Mouse (Mus musculus) heart, postnatal 14 days (tissue): Measurements from ENCODE around the gene Ak3. TPM values are rescaled to one million over a fixed set of nuclear protein-coding genes. Genes with fewer than 3 reads are reported as not detected.

Experiments
- DNase-seq, 2 experiments: peaks; one replicate each; pipeline ENCODE4 v3.0.0; 2021 to 2022
- intact Hi-C: fragments of 180-260 bp; cut with DNase I; formaldehyde crosslinking; loops from one replicate; pipeline ENCODE4 v1.15.1; 2025
- long read RNA-seq, 2 experiments: library from polyadenylated mRNA; stranded (forward); transcript quantifications; one replicate each; pipeline ENCODE4 v2.0.0; 2021
- total RNA-seq, 2 experiments: library from RNA; stranded (reverse); gene quantifications; 2 replicates each; pipeline ENCODE4 v1.2.3; 2021

The Ak3 gene
- 10 to 100 TPM; 86.6 to 88.6 TPM for total RNA-seq
- long read RNA-seq, experiment 1, transcript Ak3-201 (5 exons, 2,809 nt): major isoform, 111 of 119 reads
- long read RNA-seq, experiment 1, partial matches to known transcripts: 3 of 119 reads
- long read RNA-seq, experiment 1, other reads (novel, unspliced or antisense): 5 of 119 reads
- long read RNA-seq, experiment 2, transcript Ak3-201 (5 exons, 2,809 nt): major isoform, 98 of 107 reads
- long read RNA-seq, experiment 2, partial matches to known transcripts: 4 of 107 reads
- long read RNA-seq, experiment 2, other reads (novel, unspliced or antisense): 5 of 107 reads

DNA sequence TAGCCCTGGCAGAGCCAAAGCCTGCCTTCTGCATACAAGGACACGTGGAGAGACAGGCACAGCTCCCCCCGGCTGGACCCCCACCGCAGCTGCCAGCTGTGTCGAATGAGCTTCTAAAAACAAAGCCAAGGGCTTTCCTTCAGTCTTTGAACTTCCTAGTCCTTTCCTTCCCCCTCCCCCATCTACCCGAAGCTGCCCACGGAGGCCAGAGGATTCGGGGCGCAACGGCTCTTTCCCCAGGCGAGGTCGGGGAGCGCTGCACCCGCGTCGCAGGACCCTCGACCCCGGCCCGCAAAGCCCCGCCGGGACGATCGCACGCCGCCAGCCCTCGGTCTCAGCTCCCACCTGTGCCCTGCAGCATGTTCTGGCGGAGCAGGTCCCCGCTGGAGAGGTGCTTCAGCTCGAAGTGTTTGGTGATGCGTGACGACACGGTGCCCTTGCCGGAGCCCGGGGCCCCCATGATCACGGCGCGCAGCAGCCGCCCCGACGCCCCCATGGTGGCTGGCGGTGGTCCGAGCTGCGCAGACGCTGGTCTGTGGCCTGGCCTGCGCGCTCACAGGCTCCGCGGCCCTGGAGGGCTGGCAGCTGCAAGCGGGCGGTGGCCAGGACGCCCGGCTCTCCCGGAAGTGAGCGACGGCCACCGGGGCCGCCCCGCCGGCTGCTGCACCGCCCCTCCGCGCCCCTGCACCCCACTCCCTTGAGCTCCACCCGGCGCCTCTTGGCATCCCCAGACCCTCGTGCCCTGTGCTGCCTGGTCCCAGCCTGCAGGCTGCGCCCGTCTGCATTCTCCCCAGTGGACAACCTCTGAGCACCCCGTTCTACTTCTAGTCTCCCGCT lies at the start of gene Ak3:
Ak3 (minus strand) TSS at position 628 of the 837 bp plus-strand sequence.
- DNase-seq: peak; percentile 85 to 86
- intact Hi-C loops: loop anchor here (5.0 kb wide), 1 partner anchor 55 kb away; the partner anchor contains the start of gene Cdc37l1

- intact Hi-C loops: no loop called here
- DNase-seq: no peak
Measured at GRCm38 (mm10) chr19:29092194-29092593, 44.4 kb upstream of the Ak3 start.

GRCm38 (mm10) chr19:29088628-29089027 lies 40.9 kb upstream of the Ak3 start:
- intact Hi-C loops: no loop called here
- DNase-seq: no peak

- intact Hi-C loops: no loop called here
- DNase-seq: peak; percentile 37 to 62
Measured at GRCm38 (mm10) chr19:29074802-29075201, 27.0 kb upstream of the Ak3 start.

GRCm38 (mm10) chr19:29069195-29069594 lies 21.4 kb upstream of the Ak3 start:
- no peak for DNase-seq
- intact Hi-C loops: loop anchor here (5.0 kb wide), 2 partner anchors 33 to 133 kb away; partner anchors contain the start of gene Rcl1

DNA sequence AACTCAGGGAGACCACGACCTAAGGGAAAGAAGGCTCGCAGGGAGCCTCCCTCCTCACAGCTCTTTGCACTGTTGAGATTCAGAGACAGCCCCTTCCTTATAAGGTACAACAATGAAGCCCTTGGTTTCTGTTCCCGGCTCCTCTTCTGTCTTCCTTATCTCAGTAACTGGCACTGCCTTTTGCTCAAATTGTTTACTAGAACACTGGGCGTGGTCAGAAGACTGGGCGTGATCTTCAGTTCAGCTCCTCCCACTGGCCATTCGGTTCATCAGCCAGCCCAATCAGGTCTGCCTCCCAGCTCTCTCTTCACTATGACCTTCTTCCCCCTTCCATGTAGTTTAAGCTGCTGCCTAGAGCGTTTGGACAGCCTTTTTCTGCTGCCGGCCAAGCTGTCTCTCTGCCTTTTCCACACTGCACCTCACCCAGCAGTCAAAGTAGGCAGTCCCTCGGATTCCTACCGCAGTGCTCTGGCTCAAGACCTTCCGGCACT lies 19.3 kb upstream of the Ak3 start:
- peak; percentile 69 to 78 for DNase-seq
- intact Hi-C loops: loop anchor here (5.0 kb wide), 2 partner anchors 35 to 135 kb away; partner anchors contain the start of gene Rcl1

DNA sequence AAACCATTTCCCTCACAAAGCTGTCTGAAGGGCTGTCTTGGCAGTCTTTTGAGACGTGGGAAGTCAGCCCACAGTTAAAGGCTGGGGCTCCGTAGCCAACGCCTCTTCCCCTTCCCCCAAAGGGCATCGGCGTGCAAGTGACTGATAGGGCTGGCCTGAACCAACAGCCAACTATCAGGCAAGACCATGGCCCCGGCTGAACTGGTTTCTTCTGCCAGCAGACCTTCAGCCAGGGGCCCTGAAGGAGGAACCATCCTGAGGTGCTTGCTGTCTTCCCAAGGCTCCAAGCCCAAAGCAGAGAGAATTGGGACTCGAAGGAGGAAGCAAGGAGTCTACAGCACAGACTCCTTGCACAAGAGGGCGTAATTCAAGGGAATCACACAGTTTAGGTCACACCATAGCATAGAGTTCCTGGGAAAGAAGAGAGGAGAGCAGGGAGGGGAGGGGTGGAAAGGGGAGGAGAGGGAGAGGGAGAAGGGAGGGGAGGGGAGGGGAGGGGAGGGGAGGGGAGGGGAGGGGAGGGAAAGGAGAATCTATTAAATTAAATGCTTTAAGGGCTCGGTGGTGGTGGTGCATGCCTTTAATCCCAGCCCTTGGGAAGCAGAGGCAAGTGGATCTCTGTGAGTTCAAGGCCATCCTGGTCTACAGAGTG lies 16.8 kb upstream of the Ak3 start:
- DNase-seq: peak; percentile 51 to 57
- intact Hi-C loops: loop anchor here (1.0 to 5.0 kb wide), 7 partner anchors 38 to 436 kb away; partner anchors contain the start of gene Rcl1

DNA sequence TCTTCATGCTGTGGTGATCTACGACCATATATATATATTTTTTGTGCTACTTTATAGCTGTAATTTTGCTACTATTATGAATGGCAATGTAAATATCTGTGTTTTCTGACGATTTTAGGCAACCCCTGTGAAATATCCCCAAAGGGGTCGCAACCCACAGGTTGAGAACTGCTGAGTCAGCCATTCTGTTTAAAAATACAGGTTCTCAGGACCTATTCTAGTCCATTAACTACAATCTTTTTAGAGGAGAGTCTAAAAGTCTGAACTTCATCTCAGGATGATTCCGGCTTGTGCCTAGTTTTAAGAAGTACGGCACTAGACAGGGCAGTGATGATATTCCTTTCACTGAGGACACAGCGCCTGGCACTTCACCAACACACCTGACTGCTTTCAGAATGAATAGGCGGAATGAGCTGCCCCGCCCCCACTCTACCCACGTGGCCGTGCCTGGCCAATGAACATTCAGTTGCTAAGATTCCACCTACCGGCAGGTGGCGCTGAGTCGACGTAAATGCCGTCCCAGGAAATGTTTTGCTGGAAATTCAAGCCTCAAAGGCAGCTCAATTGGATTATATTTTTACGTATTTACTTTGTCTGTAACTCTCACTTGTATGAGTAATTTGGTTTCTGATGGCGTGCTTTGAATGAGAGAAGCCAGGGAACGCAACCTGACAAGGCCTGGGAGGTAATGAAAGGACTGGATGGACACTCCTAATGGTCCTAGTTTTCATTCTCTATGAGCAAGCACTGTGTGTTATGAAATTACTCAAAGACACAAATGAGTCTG lies 16.0 kb upstream of the Ak3 start:
- peak; percentile 93 to 97 for DNase-seq
- intact Hi-C loops: loop anchor here (1.0 to 5.0 kb wide), 5 partner anchors 191 to 437 kb away; no protein-coding TSS in a partner anchor

DNA sequence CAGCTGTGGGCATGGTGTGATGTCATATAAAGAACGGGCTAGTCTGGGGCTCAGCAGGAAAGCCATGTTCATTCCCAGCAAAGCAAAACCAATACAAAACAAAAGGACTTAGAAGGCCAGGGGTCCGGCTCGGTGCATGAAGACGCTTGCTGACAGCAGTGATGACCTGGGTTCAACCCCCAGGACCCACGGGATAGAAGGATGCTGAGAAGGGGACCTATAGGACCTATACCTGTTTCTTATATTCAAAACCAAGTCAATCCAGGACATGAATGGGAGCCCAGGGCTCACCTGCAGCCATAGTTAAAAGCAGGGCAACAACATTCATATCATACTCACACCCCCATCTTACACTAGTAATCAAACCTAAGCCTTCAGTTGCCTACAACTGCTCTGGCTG lies 15.2 kb upstream of the Ak3 start:
- no peak for DNase-seq
- intact Hi-C loops: loop anchor here (5.0 kb wide), 2 partner anchors 209 to 286 kb away; no protein-coding TSS in a partner anchor

DNA sequence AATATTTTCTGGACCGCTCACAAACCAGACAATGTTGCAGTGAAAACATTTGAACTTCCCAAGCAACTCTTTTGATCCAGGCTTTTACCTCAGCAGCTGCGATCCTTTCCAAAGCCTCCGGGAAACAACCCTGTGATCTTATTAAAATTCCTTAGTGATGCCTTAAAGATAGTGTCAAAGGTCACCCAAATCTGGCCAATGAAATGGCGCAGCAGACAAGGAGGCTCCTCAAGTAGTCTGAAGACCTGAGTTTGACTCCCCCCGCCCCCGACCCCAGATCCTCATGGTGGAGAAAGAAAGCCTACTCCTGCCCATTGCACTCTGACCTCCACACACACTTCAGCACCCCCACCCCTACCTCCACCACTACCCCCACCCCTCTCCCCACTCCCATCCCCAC lies 12.5 kb upstream of the Ak3 start:
- intact Hi-C loops: loop anchor here (5.0 kb wide), 2 partner anchors 212 to 283 kb away; no protein-coding TSS in a partner anchor
- DNase-seq: no peak

DNA sequence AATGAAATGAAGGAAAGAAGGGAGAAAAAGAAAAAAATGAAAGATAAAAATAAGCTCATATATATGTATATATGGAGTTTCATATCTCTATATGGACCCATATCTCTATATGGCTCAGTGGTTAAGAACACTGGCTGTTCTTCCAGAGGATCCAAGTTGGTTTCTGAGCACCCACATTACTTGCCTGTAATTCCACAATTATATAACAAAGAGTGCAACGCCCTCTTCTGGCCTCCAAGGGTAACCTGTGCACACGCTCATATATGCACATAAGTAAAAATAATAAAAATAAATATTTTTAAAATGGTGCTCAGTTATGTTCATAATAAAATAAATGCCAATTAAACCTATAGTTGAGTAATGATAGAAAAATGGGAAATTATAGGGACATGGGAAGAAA lies 11.9 kb upstream of the Ak3 start:
- intact Hi-C loops: loop anchor here (5.0 kb wide), 3 partner anchors 213 to 1102 kb away; no protein-coding TSS in a partner anchor

DNA sequence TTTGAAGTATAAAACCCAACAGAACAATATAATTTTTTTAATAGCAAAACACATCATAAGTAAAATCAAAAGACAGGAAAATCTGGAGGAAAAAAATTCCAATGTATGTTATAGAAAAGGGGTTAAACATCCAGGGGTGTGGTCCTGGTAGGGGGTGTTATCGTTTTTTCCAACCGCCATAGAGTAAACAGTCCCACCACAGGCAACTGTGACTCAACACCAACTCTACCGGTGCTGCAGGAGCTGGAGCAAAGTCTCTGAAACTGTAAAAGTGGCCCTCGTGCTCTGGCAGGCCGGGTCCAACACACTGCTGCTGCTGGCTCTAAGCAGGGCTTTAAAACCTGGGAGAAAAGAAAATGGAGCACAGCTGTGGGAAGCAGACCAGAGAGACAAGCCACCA lies 11.0 kb upstream of the Ak3 start:
- intact Hi-C loops: loop anchor here (5.0 kb wide), 1 partner anchor 1101 kb away; no protein-coding TSS in a partner anchor
- no peak for DNase-seq

More for the DNA sequence above, 11.9 kb upstream of the Ak3 start:
- DNase-seq: no peak

GRCm38 (mm10) chr19:29055469-29055868 lies 7.7 kb upstream of the Ak3 start:
- DNase-seq: no peak
- intact Hi-C loops: loop anchor here (5.0 kb wide), 1 partner anchor 1098 kb away; no protein-coding TSS in a partner anchor

GRCm38 (mm10) chr19:29054594-29054993 lies 6.8 kb upstream of the Ak3 start:
- intact Hi-C loops: no loop called here
- DNase-seq: no peak

- no peak for DNase-seq
- intact Hi-C loops: no loop called here
Measured at GRCm38 (mm10) chr19:29052786-29053185, 5.0 kb upstream of the Ak3 start.

DNA sequence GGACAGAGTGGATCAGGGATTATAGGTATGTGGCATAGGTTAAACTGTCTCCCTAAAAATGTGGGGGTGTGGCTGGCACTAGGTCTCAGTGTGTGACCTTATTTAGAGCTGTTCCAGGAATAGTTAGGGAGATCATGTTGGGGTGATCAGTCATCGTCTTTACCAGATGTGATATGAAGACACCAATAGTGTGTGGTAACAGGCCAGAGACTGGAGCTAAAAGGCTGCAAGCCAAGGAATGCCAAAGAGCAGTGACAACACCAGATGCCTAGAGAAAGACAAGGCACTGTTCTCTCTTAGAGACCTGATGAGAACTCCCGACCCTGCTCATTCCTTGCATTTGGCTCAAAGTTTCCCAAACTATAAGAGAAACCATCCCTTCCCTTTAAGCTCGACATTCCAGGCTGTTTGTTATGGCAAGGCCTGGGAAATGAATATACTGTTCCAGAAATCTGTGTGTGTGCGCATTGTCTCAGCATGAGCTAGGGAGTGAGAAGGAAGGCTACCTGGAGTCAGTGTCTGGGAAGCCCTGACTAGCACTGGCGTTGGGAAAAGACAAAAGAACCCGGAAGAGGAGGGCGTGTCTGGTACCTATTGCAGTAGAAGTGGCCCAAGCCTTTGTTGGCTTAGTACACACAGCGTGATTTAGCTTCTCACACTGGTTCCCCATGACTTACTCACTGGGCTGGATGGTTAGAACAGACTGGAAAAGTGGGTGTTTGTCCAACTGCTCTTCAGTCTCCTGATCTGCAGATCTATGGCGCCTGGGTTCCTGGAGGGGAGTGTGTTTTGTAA lies 2.6 kb upstream of the Ak3 start:
- intact Hi-C loops: no loop called here

DNA sequence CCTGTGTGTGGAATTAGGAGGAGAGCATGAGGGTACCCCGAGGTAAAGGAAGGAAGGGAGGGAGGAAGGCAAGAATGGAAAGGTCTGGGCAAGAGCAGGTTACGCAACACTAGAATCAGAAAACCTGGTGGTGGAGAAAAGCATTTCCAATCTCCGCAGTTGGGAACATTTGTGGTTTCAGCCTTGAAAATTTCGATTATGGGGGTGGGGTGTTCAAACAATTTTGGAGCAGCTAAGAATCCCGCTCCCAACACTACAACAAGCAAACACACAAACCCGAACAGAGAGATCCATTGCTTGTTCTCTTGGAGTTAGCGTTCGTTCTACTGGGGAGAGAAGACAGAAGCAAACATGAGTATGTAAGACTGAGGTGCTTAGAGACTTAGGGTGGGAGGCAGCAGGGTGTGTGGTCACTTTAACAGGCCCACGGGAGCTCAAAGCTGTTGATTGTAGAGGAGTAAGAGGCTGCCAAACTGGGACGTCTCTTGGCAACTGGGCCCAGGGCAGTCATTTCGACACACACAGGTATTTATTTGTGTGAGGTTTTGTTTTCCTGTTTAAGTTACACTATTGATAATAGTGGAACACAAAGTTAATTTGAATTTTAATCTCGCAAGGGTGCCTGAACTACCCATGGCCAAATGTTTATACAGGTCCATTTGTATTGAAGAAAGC lies 1.8 kb upstream of the Ak3 start:
- intact Hi-C loops: loop anchor here (5.0 kb wide), 1 partner anchor 57 kb away; the partner anchor contains the start of gene Cdc37l1
- DNase-seq: no peak

More for the DNA sequence above, 2.6 kb upstream of the Ak3 start:
- DNase-seq: no peak

DNA sequence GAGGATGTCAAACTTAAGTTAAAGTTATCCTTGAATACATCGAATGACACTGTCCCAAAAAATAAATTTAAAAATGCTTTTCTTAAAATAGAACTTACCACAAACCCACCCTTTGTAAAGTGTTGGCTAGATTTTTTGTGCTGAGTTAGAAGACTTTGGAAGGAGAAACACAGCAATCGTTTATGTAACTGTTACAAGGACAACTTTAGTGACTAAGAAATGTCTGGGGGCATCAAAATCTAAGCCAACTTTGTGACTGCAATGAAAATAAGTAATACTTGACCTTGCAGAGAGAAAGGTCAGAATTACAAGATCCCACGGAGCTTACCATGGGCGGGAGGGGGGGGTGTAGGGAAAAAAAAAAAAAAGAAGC lies 814 bp downstream of the Ak3 start:
- intact Hi-C loops: loop anchor here (5.0 kb wide), 1 partner anchor 55 kb away; the partner anchor contains the start of gene Cdc37l1
- DNase-seq: no peak
